Mouse (Mus musculus) G1E-ER4 (cell line): Measurements from ENCODE around the gene Slc10a7. TPM values are rescaled to one million over a fixed set of nuclear protein-coding genes. Genes with fewer than 3 reads are reported as not detected.

Experiments used
- GATA1 ChIP-seq: IDR thresholded peaks from one replicate; pipeline ENCODE4 v1.8.0; 2012; ENCODE audit warnings: low read length, inconsistent platforms
- polyA plus RNA-seq: library from polyadenylated mRNA; stranded (reverse); fragments of >175 nt; gene quantifications from 2 replicates; pipeline ENCODE4 v1.2.3, GENCODE M21; 2012

The Slc10a7 gene
- polyA plus RNA-seq, 1 experiment = 5.8 TPM

DNA sequence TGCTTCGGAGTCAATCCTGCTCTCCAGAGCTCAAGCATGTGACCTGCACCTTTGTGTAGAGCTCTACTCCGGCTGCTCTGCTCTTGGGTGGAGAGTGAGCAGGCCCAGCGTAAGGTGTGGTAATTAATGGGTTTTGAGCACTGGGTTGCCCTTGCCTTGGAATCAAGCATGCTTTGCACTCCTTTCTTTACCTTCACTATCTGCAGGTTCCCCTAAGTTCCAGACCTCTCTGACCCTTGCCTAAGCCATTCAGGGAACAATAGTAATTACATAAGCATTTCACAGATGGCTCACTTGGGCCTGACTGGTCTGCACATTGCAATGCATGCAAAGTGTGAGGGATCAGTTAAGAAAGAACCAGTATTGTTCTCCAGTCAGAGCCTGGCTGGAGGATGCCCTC lies 28.6 kb downstream of the Slc10a7 start:
- no peak for TF ChIP-seq GATA1

- TF ChIP-seq GATA1 = no peak
Observed at GRCm38 (mm10) chr8:78543621-78544020, 34.5 kb downstream of the Slc10a7 start.

DNA sequence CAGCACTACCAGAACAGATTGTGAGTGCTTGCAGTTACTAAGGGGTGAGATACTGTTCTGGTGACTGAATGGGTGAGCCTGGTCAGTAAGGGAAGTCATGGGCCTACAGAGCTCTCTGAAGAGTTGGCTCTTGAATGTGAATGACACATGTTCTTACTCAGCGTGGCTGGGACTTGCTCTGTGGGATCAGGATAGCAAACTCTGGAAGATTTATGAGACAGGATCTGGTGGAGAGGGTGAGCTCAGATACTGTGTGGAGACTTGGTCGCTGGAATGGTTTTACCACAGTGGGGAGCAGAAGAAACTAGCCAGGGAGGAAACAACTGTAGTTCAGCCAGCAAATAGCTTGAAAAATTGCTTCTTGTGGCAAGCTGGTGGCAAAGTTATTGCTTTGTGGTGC lies 35.4 kb downstream of the Slc10a7 start:
- no peak for TF ChIP-seq GATA1

GRCm38 (mm10) chr8:78549971-78550751 lies 41.0 kb downstream of the Slc10a7 start:
- TF ChIP-seq GATA1 = no peak

GRCm38 (mm10) chr8:78550752-78551134 lies 41.6 kb downstream of the Slc10a7 start:
- no peak for TF ChIP-seq GATA1

DNA sequence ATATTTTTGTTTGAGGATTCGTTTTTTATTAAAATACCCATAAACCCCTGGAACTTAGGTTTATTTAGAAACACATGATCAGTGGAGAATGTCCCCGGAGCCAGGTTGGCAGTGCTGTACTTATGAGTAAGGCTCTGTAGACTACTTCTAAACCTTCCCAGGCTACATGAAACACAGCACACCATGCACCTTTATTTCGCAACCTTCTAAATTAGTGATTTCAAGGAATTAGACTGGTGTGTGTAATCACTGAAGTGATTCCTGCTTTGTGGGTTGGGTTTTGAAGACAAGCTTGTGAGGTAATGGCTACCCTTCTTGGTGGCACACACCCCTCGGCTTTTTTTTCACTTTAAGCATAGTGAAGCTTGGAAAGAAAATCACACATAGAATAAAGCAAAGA lies 46.7 kb downstream of the Slc10a7 start:
- TF ChIP-seq GATA1 = no peak

DNA sequence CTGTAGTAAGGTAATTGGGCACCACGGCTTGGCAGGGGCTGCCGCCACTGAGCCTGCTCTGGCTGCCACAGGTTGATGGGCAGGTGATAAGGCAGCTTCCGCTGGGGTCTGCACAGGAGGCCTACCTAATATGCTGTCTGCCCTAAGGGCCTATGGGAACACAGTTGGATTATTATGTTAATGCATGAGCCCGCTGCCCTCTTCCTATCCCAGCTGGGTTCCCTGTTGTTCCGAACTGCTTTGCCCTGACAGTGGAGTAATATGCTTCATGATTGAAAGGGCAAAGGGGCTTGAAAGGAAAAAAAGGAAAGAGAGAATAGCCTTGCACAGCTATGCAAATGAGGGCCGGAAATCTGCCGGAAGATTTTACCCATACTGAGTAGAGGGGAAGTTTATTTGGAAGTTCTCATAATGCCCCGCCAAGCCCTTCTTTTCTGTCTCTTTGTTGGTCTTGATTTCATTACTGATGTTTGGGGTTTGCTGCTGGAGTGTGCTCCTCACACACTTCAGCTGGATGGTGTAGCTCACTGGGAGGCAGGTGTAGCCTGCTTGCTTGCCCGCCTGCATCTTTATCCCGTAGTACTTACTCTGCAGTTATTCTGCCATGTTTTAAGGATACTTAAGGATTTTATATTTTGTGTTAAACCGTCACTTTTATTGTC lies 47.8 kb downstream of the Slc10a7 start:
- TF ChIP-seq GATA1 = no peak

- no peak for TF ChIP-seq GATA1
Observed at GRCm38 (mm10) chr8:78561620-78562019, 52.5 kb downstream of the Slc10a7 start.

- TF ChIP-seq GATA1 = no peak
Observed at GRCm38 (mm10) chr8:78563466-78564058, 54.4 kb downstream of the Slc10a7 start.

DNA sequence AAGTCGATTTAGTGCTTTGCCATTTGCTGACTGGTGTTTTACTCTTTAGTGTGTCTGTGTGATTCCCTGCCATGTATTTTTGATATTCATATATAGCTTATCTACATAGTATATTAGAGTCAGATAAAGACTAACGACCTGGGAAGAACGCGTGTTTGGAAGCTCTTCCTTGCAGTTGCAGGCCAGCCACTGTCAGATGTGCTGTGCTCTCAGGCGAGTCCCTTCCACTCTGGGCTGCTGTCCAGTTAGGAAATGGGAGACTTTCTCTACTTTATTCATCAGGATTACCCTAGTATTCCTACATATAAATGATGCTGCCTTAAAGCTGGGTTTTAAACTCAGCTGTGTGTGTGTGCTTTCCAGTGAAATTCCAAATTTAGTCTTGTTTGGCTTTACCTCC lies 55.1 kb downstream of the Slc10a7 start:
- no peak for TF ChIP-seq GATA1

DNA sequence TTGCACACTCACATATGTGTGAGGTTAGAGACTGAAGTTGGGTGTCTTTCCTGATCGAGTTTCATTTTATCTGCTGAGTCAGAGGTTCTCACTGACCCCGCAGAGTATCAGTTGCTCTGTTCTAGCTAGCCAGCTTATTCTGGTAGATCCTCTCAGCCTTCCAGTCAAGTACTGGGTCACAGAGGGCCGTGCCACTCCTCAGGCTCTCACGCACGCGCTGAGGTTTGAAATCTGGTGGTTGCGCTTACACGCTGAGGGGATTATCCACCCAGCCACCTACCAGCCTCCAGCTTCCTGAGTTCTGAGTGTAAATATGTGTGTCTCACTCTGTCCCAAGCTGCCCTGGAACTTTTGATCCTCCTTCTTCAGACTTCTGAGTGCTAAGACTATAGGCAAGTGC lies 59.0 kb downstream of the Slc10a7 start:
- TF ChIP-seq GATA1 = no peak

- no peak for TF ChIP-seq GATA1
Observed at GRCm38 (mm10) chr8:78571528-78571927, 62.4 kb downstream of the Slc10a7 start.

DNA sequence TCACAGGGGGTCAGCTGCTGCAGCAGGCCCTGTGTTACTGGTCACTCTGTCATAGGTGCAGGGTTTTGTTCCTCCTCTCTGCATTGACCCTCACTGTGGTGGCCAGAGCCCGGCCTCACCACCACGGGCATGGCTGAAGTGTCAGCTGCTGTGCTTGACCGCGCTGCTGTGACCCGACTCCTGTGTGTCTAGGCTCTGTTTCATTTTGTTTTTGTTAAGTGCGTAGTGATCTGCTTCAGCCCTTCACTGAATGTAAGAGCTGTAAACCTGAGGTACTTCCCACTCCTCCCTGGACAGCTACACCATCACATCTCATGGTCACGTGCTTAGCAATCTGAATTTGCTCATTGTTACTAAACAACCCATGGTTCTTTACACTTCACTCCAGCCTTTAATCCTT lies 65.1 kb downstream of the Slc10a7 start:
- no peak for TF ChIP-seq GATA1

GRCm38 (mm10) chr8:78577569-78577968 lies 68.4 kb downstream of the Slc10a7 start:
- TF ChIP-seq GATA1 = no peak

DNA sequence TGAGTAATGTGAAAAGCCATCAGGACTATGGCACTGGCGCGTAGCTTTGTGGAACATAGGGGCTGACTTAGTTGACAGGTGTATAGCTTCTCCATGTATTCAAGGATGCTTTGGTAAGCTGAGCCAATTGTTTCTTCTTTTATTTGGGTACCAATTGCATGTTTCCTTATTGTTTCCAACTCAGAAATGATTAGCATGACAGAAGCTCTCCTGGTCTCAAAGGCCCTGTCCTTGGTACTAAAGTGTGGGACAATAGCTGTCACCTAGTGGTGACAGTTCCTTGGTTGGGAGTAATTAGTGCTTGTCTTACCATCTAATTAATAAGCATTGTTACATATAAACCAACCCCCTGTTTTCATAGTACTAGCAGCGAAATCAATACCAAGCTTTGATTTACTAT lies 68.9 kb downstream of the Slc10a7 start:
- no peak for TF ChIP-seq GATA1

DNA sequence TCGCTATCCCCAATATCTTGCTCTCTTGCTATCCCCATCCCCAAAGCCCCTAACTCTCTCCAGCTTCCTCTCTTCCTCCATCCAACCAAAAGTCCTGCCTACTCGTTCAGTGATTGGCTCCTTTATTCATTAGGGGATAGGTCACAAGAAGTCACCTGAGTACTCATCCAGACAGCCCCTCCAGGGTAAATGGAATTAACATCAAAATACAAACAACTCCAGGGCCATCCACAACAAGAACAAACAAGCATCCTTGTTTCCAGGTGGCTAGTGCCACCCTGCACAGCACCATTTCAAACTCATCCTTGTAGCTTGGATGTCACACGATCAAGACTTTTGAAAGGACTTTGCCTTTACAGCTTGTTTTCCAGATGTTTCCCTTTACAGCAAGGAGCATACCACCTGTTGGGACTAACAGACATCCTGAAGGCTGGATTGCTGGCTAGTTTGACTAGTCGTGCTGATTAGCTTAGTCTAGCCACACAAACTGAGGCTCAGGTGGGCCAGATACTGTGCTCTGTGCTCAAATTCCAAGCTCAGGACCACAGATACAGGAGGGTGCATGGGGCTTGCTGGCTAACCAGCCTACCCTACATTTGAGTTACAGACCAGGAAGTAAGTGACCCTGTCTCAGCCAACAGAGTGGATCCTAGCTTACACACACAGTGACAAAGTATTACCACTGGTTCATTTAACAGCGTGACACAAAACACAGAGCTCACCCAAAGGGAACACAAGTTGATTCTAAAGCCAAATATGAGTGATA lies 75.0 kb downstream of the Slc10a7 start:
- TF ChIP-seq GATA1 = no peak
